Mouse (Mus musculus): ENCODE data around the gene Rsf1.

DNA sequence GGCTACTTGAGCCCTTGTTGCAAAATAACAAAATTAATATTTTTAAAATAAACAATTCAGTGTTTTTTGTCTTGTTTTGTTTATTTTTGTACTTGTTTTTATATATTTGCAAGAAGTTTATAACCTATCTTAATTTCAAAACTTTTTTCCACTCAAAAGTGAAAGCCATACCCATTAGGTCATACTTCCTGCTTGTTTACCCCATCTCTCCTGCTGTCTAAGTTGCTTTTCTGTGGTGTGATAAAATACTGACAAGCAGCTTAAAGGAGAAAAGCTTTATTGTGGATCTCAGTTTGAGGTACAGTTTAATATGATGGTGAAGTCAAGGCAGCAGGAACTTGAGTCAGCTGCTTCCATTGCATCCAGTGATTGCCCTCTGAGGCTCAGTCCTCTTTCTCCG lies 53.2 kb downstream of the Rsf1 start:
- TF ChIP-seq CTCF (IDR thresholded peaks at IDR 0.05; ENCODE audit: low read depth, low read length), result no peak
- TF ChIP-seq POLR2A (IDR thresholded peaks at IDR 0.05; ENCODE audit: insufficient read depth, low read length), result no peak
- no peak for TF ChIP-seq EP300 (IDR thresholded peaks at IDR 0.05; ENCODE audit: insufficient read depth, low read depth, low read length)
